Mouse (Mus musculus) Patski (cell line): ENCODE measurements around the gene Fam241a. TPM values are rescaled to one million over a fixed set of nuclear protein-coding genes. Genes with fewer than 3 reads are reported as not detected.

ENCODE experiments used
- ATAC-seq: fragments of 100-300 bp; one replicate; pipeline ENCODE4 v1.8.0; 2021
- CTCF ChIA-PET: fragments of 350-600 bp; sonication (Branson Sonifier 250); formaldehyde crosslinking; loops from one replicate; lab custom pipeline; 2022; ENCODE audit warnings: inconsistent platforms; lab: Charles Lee
- POLR2A ChIA-PET: fragments of 350-600 bp; sonication (Branson Sonifier 250); formaldehyde crosslinking; loops from one replicate; lab custom pipeline; 2022; ENCODE audit warnings: antibody characterized with exemption, inconsistent platforms; lab: Charles Lee
- DNase-seq: peaks from one replicate; pipeline ENCODE4 v3.0.0-alpha.2; 2011; ENCODE audit warnings: low read depth, low spot score
- H3K27me3 ChIP-seq: fragments of 371-371 bp; one replicate; pipeline ENCODE4 v1.5.1; 2021
- CTCF ChIP-seq: fragments of 100-300 bp; IDR thresholded peaks from one replicate; pipeline ENCODE4 v1.5.1; 2021
- in situ Hi-C: fragments of 300-500 bp; cut with MboI; formaldehyde crosslinking; loops from 3 replicates; pipeline ENCODE4 v1.11.1; 2018; ENCODE audit warnings: low pct_unique_long_range_greater_than_20kb, mixed read lengths
- polyA plus RNA-seq: library from polyadenylated mRNA; unstranded; gene quantifications from one replicate; pipeline ENCODE4 v1.2.3, GENCODE M21; 2021

The Fam241a gene
- polyA plus RNA-seq, 1 experiment from 2014 or later, result 15.6 TPM

DNA sequence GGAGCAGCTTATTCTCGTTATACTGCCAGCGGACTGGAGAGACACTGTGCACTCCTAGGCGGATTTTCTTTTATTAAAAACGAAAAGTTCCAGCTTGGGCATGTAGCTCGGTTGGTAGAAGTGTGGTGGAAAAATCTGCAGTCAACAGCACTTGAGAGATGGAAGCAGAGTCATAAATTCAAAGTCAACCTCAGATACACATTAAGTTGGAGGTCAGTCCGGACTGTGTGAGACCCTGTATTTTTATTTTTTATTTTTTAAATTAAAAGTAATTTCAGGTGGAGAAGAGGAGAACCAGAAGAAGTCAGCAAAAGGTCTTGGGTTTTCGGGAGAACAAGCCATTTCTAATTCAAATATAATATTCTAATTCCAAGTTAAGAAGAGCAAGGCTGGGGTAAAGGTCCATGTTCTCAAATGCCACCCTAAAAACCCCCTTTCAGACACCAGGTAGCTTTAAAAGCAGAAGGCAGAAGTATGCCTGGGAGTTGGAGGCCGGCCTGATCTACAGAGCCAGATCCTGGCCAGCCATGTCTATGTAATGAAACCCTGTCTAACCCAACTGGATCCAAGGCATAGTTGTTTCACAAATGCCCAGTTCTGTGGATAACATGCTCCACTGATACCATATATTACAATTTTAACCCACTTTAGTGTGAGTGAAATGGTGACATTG, 58.0 kb downstream of the Fam241a start:
- ChIA-PET POLR2A (interaction anchor here (0.6 to 2.6 kb wide), 6 partner anchors 10 to 118 kb away, joined by 3 to 9 read pairs (median 5); no protein-coding TSS in a partner anchor), CTCF (interaction anchor here (0.8 to 2.9 kb wide), 10 partner anchors 8 to 212 kb away, joined by 3 to 12 read pairs (median 4); no protein-coding TSS in a partner anchor)
- H3K27me3 ChIP-seq, result no peaks in the 10 kb centered on the region
- DNase-seq (no peak), ATAC-seq (no peak)
- TF ChIP-seq CTCF, result no peak
- in situ Hi-C loops, result loop anchor here (5.0 to 25.0 kb wide), 2 partner anchors 109 to 1374 kb away; no protein-coding TSS in a partner anchor

GRCm38 (mm10) chr3:127837154-127837865, 58.8 kb downstream of the Fam241a start, which contains the start of gene Ap1ar:
Gene Ap1ar (minus strand): TSS chr3:127837523.
- TF ChIP-seq CTCF, result peak; percentile 97
- CTCF ChIA-PET, result interaction anchor here (0.8 to 2.5 kb wide), 8 partner anchors 9 to 143 kb away, joined by 3 to 11 read pairs (median 4); no protein-coding TSS in a partner anchor

GRCm38 (mm10) chr3:127836798-127837153, 59.3 kb downstream of the Fam241a start:
- DNase-seq, result no peak
- in situ Hi-C loops, result loop anchor here (5.0 to 25.0 kb wide), 2 partner anchors 111 to 1376 kb away; no protein-coding TSS in a partner anchor
- ChIA-PET POLR2A (interaction anchor here (0.7 to 2.6 kb wide), 6 partner anchors 10 to 111 kb away, joined by 3 to 9 read pairs (median 4); no protein-coding TSS in a partner anchor), CTCF (interaction anchor here (0.9 to 2.5 kb wide), 3 partner anchors 9 to 14 kb away, joined by 3 to 11 read pairs (median 4); no protein-coding TSS in a partner anchor)
- no peaks in the 10 kb centered on the region for H3K27me3 ChIP-seq
- no peak for TF ChIP-seq CTCF
- peak; percentile 0 for ATAC-seq

More at GRCm38 (mm10) chr3:127837154-127837865, 58.8 kb downstream of the Fam241a start, which contains the start of gene Ap1ar:
- DNase-seq (peak; percentile 87), ATAC-seq (peak; percentile 96)
- in situ Hi-C loops, result loop anchor here (5.0 to 25.0 kb wide), 2 partner anchors 110 to 1375 kb away; no protein-coding TSS in a partner anchor
- POLR2A ChIA-PET, result interaction anchor here (0.6 to 2.6 kb wide), 9 partner anchors 11 to 117 kb away, joined by 3 to 9 read pairs (median 3); no protein-coding TSS in a partner anchor
- no peaks in the 10 kb centered on the region for H3K27me3 ChIP-seq

GRCm38 (mm10) chr3:127835594-127835993, 60.5 kb downstream of the Fam241a start:
- TF ChIP-seq CTCF, result no peak
- in situ Hi-C loops, result loop anchor here (5.0 to 25.0 kb wide), 2 partner anchors 112 to 1377 kb away; no protein-coding TSS in a partner anchor
- no peak for DNase-seq
- POLR2A ChIA-PET, result interaction anchor here (0.6 to 2.6 kb wide), 2 partner anchors 12 to 494 kb away, joined by 3 to 6 read pairs; no protein-coding TSS in a partner anchor
- H3K27me3 ChIP-seq, result no peaks in the 10 kb centered on the region
- no peak for ATAC-seq
- CTCF ChIA-PET, result interaction anchor here (0.9 to 1.4 kb wide), 2 partner anchors 11 to 15 kb away, joined by 3 to 4 read pairs; no protein-coding TSS in a partner anchor

- TF ChIP-seq CTCF, result no peak
- DNase-seq, result no peak
- CTCF ChIA-PET, result interaction anchor here (1.4 to 2.8 kb wide), 5 partner anchors 8 to 43 kb away, joined by 3 to 7 read pairs (median 4); no protein-coding TSS in a partner anchor
- no peaks in the 10 kb centered on the region for H3K27me3 ChIP-seq
- in situ Hi-C loops, result loop anchor here (25.0 kb wide), 1 partner anchor 1378 kb away; no protein-coding TSS in a partner anchor
- POLR2A ChIA-PET, result interaction anchor here (0.7 kb wide), 1 partner anchor 44 kb away, joined by 3 read pairs; the partner anchor contains the start of gene Tifa
- no peak for ATAC-seq
Observed at GRCm38 (mm10) chr3:127834040-127834439, 62.1 kb downstream of the Fam241a start.

DNA sequence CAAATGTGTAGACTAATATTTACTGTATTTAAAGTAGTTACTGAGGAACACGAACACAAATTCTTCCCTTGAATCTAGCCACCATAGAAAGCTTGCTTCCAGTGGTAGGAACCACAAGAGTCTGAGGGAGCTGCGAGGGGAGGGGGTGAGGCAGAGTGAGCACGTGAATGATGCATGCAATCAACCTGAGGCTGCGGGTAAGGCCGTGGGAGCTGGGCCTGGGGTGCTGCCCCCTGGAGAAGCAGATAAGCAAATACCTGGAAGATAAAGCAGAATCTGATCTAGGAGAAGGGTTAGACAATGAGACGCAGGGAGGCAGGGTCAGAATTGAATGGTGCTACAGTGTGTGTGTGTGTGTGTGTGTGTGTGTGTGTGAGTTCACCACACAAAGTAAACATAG, 65.0 kb downstream of the Fam241a start:
- CTCF ChIA-PET, result interaction anchor here (0.6 to 1.7 kb wide), 4 partner anchors 12 to 43 kb away, joined by 3 to 6 read pairs (median 3); no protein-coding TSS in a partner anchor
- POLR2A ChIA-PET, result interaction anchor here (0.7 kb wide), 1 partner anchor 10 kb away, joined by 3 read pairs; no protein-coding TSS in a partner anchor
- in situ Hi-C loops, result loop anchor here (25.0 kb wide), 1 partner anchor 1381 kb away; no protein-coding TSS in a partner anchor
- no peak for TF ChIP-seq CTCF
- no peaks in the 10 kb centered on the region for H3K27me3 ChIP-seq
- DNase-seq (no peak), ATAC-seq (no peak)

- ChIA-PET CTCF (interaction anchor here (1.6 kb wide), 1 partner anchor 44 kb away, joined by 3 read pairs; no protein-coding TSS in a partner anchor), POLR2A (no interaction called here)
- in situ Hi-C loops, result loop anchor here (25.0 kb wide), 1 partner anchor 1382 kb away; no protein-coding TSS in a partner anchor
- no peak for TF ChIP-seq CTCF
- DNase-seq (no peak), ATAC-seq (no peak)
- no peaks in the 10 kb centered on the region for H3K27me3 ChIP-seq
Observed at GRCm38 (mm10) chr3:127830183-127830582, 65.9 kb downstream of the Fam241a start.

GRCm38 (mm10) chr3:127827123-127827522, 69.0 kb downstream of the Fam241a start:
- no peaks in the 10 kb centered on the region for H3K27me3 ChIP-seq
- no peak for TF ChIP-seq CTCF
- DNase-seq (no peak), ATAC-seq (no peak)
- ChIA-PET CTCF (interaction anchor here (1.2 kb wide), 1 partner anchor 12 kb away, joined by 4 read pairs; no protein-coding TSS in a partner anchor), POLR2A (interaction anchor here (1.0 to 2.2 kb wide), 2 partner anchors 10 to 12 kb away, joined by 4 to 9 read pairs; partner anchors contain the start of gene Ap1ar)
- in situ Hi-C loops, result loop anchor here (25.0 kb wide), 1 partner anchor 1385 kb away; no protein-coding TSS in a partner anchor

DNA sequence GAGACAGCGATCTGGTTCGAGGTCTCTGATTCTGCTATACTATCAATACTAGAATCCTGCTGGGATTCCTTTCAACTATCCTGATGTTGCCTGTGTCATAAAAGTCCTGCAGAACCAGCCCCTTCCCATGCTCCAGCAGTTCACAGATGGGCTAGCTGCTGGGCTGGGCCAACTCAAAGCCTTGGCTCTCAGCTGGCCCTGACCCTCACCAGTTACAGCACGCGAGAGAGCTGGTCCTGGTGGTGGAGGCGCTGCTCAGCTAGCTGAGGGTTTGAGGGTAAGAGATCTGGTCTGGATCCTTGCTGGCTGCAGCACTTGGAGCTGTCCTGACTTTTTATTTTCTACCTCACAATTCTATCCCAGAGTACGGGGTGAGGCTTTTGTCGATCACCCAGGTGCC, 69.6 kb downstream of the Fam241a start:
- ATAC-seq, result peak; percentile 17
- ChIA-PET CTCF (interaction anchor here (0.8 to 1.2 kb wide), 3 partner anchors 8 to 18 kb away, joined by 3 to 4 read pairs (median 4); no protein-coding TSS in a partner anchor), POLR2A (interaction anchor here (1.0 to 2.2 kb wide), 2 partner anchors 10 to 13 kb away, joined by 4 to 9 read pairs; partner anchors contain the start of gene Ap1ar)
- no peak for TF ChIP-seq CTCF
- H3K27me3 ChIP-seq, result no peaks in the 10 kb centered on the region
- DNase-seq, result no peak
- in situ Hi-C loops, result loop anchor here (25.0 kb wide), 1 partner anchor 1386 kb away; no protein-coding TSS in a partner anchor
